Mouse (Mus musculus) heart, adult 8-10 months (tissue): ENCODE results near the gene Mettl11b. TPM values are rescaled to one million over a fixed set of nuclear protein-coding genes. Genes with fewer than 3 reads are reported as not detected.
"Not testable (repeated sequence)": the region's sequence is repeated elsewhere in the genome, so short reads cannot be mapped to it uniquely, and the experiment has no call there.

Experiments
- DNase-seq: peaks from one replicate; pipeline ENCODE4 v3.0.0; 2022; ENCODE audit warnings: low spot score
- total RNA-seq, 4 experiments: library from RNA; stranded (reverse); gene quantifications; 2 replicates each; pipeline ENCODE4 v1.2.4; 2022

The Mettl11b gene
- total RNA-seq = 1 to 10 TPM; 4.0 to 8.9 (median 6.1) TPM

- peak; percentile 25 for DNase-seq
These were observed at the start of gene Mettl11b for GRCm38 (mm10) chr1:163725106-163725759. Gene Mettl11b, minus strand, starts transcription at chr1:163725232.

GRCm38 (mm10) chr1:163757462-163758207 is 32.6 kb upstream of the Mettl11b start:
- DNase-seq = no peak

- no peak for DNase-seq
These were observed 26.4 kb upstream of the Mettl11b start for GRCm38 (mm10) chr1:163751360-163751992.

GRCm38 (mm10) chr1:163737239-163737533 is 12.2 kb upstream of the Mettl11b start:
- DNase-seq = no peak

GRCm38 (mm10) chr1:163736441-163737238 is 11.6 kb upstream of the Mettl11b start:
- no peak for DNase-seq

GRCm38 (mm10) chr1:163731166-163731565 is 6.1 kb upstream of the Mettl11b start:
- not testable (repeated sequence) for DNase-seq

GRCm38 (mm10) chr1:163723913-163724312 is 1.1 kb downstream of the Mettl11b start:
- no peak for DNase-seq

GRCm38 (mm10) chr1:163708618-163709017 is 16.4 kb downstream of the Mettl11b start:
- no peak for DNase-seq

GRCm38 (mm10) chr1:163700571-163700970 is 24.5 kb downstream of the Mettl11b start:
- DNase-seq = no peak

GRCm38 (mm10) chr1:163699702-163700101 is 25.3 kb downstream of the Mettl11b start:
- no peak for DNase-seq

- no peak for DNase-seq
These were observed 33.2 kb downstream of the Mettl11b start for GRCm38 (mm10) chr1:163691860-163692259.

GRCm38 (mm10) chr1:163682935-163683430 is 42.0 kb downstream of the Mettl11b start:
- DNase-seq = no peak

GRCm38 (mm10) chr1:163682127-163682526 is 42.9 kb downstream of the Mettl11b start:
- no peak for DNase-seq

GRCm38 (mm10) chr1:163672866-163673265 is 52.2 kb downstream of the Mettl11b start:
- DNase-seq = no peak

GRCm38 (mm10) chr1:163671326-163671725 is 53.7 kb downstream of the Mettl11b start:
- DNase-seq = no peak

GRCm38 (mm10) chr1:163670702-163671101 is 54.3 kb downstream of the Mettl11b start:
- no peak for DNase-seq

GRCm38 (mm10) chr1:163669936-163670335 is 55.1 kb downstream of the Mettl11b start:
- no peak for DNase-seq

- DNase-seq = no peak
These were observed 62.6 kb downstream of the Mettl11b start for GRCm38 (mm10) chr1:163662416-163662815.

- DNase-seq = no peak
These were observed 66.5 kb downstream of the Mettl11b start for GRCm38 (mm10) chr1:163658535-163658928.

GRCm38 (mm10) chr1:163657766-163658534 is 67.1 kb downstream of the Mettl11b start:
- no peak for DNase-seq

- no peak for DNase-seq
These were observed 68.0 kb downstream of the Mettl11b start for GRCm38 (mm10) chr1:163657056-163657455.
